Mouse (Mus musculus) MEL-GATA-1-ER (cell line): ENCODE measurements around the gene Stk11.

Source experiments
- DNase-seq: peaks from one replicate; pipeline ENCODE4 v3.0.0-alpha.2; 2012; ENCODE audit warnings: low read depth; ENCODE audit errors: extremely low read depth

The Stk11 gene

DNA sequence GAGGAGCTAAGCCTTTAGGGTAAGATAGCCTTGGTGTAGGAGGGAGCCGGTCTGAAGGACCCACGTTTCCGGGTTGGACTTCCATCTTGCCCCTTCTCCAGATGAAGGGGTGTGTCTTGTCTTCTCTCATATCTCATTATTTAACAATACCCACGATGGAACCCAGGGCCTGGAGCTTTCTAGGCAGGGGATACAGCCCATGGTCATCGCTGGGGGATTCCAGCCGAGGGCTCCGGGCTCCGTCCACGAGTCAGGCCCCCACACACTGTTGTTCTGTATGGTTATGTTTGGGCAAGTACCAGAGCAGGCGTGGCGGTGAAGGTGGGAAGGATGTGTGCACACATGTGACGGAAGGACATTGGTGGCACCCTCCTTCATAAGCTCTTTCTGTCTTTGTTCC lies 28.6 kb downstream of the Stk11 start:
- no peak for DNase-seq

DNA sequence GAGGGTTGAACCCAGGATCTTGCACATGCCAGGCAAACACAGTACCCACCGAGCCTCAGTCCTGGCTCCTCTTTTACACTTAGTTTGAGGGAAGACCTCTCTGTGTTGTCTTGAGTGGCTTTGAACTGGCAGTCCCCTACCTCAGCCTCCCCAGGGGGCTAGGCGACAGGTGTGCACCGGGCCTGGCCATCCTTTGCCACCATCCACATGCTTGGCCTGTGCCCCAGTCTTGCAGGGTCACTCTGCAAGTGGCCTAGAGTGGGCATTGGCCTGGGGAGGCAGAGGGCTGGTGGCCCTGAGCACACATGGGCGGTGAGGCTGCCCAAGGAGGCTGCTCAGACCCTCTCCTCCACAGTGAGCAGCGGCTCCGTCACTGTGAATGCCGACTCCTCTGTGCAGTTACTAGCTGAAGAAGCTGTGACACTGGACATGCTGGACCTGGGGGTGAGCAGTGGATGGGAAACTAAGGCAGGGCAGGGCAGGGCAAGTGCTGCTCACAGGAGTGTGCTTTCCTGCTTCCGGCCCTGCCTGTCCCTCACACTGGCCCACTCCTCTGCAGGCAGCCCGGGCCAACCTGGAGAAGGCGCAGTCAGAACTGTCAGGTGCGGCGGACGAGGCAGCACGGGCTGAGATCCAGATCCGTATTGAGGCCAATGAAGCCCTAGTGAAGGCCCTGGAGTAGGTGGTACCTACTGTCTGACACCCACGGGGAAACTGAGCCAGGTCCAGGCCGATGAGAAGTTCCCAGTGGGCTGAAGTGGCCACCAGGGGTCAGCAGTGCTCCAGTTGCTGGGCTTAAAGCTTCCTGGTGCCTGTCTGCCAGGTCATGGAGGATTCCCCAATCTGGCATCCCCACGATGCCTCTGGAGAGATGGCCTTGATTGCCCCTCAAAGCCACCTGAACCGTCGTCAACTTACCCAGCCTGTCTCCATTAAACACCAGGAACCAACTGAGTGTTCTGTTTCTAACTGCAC lies 29.5 kb downstream of the Stk11 start:
- no peak for DNase-seq

DNA sequence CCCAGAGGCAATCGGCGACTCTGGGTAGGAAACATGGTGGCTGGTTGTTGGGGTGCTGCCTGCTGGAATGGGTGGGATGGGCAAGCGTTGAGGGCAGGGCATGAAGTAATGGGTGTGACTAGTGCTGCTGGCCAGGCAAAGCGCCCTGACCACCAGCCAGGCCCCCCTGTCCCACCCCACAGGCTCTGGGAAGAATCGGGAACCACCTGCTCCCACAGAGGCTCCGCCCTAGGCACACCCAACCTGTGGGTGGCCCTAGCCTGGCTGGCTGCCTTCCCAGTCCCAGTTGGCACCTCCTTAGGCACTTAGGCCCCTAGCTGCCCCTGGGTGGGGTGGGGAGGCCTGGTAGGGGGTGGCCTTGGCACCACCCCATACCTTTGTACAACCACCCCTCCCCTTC lies 30.3 kb downstream of the Stk11 start:
- no peak for DNase-seq

DNA sequence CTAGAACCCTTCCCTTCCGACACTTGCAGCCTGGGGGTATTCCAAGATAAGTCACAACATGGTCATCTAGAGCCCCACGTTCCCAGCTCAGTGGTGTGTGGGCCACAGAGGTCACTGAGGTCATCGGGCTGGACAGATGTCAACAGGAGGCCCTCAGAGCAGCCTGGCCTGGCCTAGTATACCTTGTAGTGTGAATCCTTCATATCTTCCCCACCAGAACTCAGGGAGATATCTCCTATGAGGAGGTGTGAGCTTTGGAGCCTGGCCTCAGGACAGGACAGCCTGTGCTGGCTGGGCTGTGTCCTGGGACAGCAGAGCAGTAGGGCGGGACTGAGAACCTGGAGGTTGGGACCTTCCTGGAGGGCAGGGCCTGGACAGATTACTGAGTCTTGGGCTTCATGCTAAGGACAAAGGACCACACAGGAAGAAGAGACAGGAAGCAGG lies 31.0 kb downstream of the Stk11 start:
- no peak for DNase-seq

DNA sequence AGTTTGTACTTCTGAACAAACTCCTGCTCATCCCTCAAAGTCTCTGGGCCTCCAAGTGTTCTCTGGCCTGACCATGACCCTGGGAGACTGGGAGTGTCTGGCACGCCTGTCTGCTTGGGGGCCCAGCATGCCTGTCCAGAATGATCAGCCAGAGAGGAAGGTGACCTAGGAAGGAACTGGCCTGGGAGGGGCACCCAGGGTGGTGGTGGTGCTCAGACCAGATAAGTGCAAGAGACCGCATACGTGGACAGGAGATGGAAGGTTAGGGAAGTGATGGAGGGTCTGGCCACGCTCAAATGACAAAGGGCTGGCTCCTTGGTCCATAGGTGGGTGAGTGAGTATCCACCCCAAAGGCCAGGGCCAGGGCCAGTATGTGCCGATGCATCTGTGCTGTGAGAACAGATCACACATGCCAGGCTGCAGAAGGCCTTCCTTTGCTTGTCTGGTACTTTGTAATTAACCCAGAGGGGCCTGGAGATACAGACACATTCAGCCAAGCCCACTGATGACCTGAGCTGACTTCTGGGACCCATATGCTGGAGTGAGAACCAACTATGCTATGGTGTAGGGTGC lies 31.6 kb downstream of the Stk11 start:
- DNase-seq = no peak

DNA sequence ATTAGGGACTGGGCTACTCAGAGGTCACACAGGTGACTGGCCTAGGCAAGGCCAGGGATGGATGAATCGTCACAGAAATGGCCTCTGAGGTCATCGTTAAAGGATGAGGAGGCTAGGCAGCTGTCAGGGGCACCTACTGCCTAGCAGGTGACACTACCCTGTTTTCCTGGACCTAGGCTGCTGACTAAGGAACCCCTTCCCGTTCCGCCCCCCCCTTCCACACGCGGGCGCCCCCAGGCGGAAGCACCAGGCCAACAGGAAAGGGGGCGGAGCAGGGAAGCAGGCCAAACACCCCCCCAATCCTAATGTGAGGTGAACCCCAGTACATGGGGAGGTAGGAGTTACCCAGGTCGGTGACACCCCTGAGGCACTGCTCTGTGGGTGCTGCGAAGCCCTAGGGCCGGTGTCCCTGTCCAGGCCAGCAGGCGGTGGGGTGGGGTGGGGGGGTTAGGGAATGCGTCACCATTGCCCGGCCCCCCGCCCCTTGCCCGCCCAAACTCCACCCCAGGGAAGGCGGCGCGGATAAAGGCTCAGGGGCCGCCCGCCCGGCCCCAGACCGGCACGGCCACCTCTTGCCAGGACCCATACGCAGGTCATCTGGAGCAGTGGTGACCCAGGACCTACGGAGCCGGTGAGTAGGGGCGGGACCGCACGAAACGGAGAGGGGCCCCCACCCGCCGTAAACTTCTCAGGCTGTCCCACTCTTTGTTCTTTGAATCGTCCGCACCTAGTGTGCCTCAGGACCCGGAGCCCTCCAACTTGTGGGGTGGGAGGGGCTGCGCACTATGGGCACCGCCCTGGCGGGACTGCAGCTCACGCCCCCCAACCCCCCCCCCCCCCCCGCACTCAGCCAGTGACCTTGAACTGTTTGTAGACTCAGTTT lies 32.4 kb downstream of the Stk11 start, which contains the start of gene Midn:
Midn (plus strand) TSS at position 554 of the 883 bp plus-strand sequence.
- no peak for DNase-seq

DNA sequence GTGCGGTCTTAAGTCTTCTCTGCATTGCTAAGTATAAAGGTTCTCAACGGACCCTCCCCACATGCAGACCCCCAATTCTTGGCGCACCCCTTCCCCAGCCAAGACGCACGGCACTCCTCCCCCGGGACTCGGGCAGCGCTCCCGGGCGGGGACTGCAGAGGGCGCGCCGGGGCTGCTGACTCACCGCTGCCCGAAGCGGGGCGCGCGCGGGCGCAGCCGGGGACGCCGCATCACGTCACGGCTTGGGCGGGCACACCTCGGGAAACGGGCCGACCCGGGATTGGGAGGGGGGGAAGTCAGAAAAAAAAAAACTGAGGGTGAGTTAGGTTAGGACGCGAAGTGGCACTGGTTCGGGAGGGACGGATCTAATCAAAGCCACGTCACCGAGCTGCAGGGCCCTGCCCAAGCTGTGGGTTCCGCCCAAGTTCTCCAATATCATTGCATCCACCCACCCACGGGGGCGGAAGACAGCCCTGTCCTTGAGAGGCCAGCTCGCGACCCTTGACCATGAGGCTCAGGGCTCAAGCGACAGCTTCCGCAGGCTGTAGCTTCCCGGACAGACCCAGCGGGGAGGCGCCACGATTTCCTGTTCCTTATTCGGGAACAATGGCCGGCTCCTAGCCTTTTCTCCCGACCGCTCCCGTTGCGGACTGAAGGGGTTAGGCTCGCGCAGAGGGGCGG lies 33.1 kb downstream of the Stk11 start:
- DNase-seq = peak; percentile 77

DNA sequence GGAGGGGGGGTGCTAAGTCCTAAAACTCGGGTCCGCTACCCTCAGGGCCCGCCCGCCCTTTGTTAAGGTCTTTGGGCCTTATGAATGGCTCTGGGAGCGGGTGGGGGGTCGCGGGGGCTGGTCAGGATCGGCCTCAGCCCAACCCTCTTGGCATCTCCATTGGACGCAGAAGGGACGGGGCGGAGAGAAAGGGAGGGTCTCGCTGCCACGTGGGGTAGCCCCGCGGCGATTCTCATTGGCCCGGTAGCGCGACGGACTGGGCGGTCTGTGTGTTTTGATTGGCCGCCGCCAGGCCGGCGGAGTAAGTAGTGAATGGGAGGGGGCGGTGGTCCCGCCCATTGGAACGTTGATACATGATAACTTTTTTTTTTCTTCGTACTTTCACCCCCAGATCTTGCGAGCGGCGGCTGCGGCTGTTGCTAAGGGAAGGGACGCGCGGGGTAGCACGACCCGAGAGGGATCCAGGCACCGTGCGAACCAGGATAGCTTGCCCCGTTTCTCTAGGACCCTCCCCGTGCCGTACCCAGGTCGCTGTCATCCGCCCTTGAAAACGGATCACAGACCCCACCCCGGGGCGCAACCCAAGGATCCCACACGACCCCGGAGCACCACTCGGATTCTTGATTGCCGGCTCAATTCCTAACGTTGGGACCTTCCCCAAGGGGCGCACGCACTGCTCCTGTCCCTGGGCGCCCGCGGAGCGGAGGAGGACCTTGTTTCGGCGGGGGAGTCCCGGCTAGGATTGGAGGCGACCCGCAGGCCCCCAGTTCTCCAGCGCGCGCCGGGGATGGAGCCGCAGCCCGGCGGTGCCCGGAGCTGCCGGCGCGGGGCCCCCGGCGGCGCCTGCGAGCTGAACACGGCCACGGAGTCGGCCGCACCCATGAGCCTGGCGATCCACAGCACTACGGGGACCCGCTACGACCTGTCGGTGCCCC lies 34.0 kb downstream of the Stk11 start:
- peak; percentile 91 for DNase-seq

DNA sequence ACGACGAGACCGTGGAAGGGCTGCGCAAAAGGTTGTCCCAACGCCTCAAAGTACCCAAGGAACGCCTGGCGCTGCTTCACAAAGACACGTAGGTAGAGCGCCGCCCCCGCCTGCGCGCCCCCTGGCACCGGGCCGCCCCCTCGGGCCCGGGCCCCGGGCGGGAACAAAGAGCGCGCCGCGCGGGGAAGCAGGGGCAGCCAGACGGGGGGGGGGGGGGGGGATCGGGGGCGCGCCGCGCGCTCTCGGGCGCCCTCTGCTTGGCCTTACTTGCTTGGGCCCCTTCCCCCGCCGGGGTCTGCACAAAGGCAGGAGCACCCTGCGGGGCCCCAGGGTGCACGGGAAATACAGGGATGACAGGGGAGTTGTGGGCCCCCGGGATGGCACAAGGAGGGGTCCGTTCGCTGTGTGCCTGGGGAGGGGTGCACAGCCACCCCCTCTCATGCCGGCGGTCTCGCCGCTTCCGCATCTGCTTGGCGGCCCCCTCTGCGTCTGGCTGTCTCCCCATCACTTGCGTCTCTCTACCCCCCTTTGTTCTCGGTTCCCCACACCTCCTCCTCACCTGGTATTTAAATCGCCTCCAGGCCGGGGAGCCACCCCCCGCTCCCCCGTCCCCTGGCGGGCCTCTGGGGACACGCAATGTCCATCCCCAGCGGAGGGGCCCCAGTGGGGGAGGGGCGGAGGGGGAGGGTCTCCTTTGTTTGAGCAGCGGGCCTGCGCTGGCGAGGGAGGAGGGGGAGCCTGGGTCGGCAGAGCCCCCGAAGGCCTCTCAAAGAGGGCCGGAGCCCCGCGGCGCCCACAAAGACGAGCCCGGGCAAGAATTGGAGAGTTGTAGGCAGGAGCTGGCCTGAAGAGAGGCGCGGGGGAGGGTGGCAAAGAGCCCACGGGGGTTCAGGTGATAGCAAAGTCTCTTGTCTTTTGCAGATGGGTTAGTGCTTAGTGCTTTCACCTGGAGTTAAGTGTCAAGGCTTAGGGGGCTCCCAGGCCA lies 34.9 kb downstream of the Stk11 start:
- DNase-seq = no peak

DNA sequence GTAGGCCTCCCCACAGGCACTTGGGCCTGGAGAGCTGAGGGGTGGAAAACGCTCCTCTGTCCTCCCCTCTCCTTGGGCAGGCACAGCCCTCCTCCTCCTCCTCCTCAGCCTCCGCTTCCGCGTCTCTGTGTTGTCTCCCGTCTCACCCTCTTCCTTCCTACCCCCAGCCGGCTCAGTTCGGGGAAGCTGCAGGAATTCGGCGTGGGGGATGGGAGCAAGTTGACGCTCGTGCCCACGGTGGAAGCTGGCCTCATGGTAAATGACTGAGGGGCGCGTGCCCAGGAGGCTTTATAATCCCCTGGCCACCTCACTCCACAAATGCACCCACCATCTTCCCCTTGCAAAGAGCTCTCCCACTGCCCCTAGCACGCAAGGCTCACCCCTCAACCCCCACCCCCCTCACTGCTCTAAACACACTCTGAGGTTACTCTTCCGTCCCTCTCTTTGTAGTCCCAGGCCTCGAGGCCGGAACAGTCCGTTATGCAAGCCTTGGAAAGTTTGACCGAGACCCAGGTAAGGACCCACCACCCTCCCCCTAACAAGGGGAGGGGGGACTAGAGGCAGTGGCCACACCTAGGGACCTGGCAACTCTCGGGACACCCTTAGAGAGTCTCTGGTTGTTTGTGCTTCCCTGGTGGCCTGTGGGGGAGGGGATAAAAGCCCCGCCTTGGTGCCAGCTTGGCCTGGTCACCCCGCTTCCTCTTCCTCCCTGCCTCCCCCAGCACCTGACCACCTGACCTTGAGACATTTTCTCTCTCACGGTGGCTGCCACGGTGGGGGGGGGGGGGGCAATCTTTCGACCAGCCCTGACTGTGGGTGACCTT lies 35.8 kb downstream of the Stk11 start:
- no peak for DNase-seq

DNA sequence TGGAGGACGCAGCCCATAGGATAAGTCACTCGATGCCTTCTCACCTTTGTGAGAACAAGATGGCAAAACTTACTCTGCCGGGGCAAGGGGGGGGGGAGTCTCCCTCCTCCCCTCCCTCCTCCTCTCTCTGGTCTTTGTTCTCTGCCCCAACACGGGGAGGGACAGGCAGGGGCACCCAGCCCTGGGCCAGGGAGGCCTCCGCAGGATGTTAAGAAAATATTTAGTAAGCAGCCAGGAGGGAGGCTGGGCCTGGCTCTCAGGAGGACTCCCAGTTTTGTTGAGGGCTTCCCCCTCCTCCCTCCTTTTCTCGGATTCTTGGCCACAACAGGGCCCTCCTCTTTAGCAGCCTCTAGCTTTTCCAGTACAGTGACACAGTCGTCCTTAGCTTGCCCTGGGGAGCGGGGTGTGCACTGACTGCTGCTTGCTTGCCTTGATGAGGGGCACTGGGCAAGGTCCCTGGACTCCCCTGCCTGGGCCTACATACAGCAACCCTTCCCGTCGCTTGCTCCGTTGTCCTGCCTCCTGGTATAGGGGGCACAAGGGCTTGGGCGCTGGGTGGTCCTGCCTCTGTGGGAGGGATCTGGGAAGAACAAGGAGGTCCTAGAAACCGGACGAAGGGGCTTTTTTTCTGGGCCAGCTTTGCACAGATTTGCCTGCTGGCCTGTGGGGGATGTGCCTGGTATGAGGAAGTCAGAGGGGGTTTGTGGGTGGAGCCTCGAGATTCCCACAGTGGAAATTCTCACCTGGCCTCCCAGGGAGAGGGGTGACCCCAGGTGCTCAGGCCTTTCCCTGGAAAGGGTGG lies 36.7 kb downstream of the Stk11 start:
- DNase-seq = no peak

DNA sequence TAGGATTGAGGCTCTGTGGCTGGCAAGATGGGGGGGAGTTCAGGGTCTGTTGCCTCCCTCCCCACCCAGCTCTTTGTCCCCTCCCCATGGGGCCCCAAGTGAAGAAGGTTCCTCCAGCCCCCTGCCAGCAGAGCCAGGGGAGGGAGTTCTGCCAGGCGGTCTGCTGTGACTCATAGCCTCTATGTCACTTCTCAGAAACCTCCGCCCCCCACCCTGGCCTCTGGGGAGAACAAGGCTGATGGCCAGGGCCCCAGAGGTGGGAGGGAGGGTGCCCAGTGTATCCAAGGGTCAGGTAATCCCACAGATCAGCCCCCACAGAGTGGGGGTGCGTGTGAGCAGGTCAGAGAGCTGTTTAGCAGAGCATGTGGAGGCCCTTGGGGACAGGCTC lies 37.3 kb downstream of the Stk11 start:
- DNase-seq = no peak

DNA sequence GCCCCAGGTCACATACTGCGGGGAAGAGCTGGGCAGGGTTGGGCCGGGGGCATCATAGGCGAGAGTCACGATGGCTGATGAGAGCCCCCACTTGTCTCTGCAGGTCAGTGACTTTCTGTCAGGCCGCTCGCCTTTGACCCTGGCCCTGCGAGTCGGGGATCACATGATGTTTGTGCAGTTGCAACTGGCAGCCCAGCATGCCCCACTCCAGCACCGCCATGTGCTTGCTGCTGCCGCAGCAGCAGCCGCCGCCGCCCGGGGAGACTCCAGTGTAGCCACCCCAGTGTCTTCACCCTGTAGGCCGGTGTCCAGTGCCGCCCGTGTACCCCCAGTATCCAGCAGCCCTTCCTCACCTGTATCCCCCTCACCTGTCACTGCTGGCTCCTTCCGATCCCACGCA lies 38.1 kb downstream of the Stk11 start:
- DNase-seq = no peak

DNA sequence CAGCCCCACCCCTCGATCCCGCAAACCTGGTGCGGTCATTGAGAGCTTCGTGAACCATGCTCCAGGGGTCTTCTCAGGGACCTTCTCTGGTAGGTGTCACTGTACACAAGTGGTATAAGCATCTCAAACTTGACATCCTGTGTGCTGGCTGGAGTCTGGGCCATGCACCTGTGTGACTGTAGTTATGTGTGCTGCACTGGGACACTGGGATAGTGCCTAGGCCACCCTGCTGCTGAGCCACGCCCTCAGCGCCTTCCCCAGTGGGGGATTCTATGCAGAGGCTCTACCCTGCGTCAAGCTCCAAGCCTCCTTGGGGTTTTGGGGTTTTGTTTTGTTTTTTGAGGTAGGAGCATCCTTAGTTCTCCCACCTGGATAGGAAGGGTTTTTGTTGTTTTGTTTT lies 38.8 kb downstream of the Stk11 start:
- no peak for DNase-seq

DNA sequence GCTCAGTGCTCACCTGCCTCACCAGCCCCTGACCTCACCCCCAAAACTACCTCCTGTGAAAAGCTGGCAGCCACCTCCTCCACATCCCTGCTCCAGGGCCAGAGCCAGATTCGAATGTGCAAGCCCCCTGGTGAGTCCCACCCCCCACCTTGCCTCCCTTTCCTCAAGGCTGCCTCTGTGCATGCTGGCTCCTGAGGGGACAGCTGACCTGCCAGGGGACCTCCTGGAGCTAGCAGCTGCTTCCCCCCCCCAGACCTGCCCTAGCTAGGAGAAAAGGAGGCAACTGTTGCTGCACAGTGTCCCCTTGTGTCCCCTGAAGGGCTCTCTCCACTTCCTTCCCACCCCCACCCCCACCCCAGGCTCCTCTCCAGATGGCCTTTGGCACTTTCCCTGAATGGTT lies 39.7 kb downstream of the Stk11 start:
- DNase-seq = no peak

DNA sequence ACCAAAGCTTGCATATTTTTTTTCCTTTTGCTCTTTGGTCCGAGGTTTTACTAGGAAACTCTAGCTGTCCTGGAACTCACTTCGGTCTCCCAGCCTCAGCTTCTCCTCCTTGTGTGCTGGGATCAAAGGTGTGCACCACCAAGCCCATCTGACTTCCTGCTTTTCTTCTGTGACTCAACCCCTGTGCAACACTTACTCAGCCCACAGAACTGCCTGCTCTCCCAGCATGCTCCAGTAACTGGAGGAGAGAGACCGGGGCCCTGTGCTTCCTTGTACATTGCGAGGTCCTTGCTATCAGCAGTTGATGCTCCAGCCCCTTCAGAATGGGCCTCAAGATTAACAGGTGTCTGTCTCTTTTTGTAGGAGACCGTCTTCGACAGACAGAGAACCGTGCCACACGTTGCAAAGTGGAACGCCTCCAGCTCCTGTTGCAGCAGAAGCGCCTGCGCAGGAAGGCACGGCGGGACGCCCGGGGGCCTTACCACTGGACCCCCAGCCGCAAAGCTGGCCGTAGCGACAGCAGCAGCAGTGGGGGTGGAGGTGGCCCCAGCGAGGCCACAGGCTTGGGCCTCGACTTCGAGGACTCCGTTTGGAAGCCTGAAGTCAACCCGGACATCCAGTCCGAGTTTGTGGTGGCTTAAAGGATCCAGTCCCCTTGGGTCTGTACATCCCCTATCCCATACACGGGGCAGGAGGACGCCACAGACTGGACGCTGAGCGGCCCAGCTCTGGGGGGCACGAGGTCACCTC lies 40.6 kb downstream of the Stk11 start:
- DNase-seq = no peak

DNA sequence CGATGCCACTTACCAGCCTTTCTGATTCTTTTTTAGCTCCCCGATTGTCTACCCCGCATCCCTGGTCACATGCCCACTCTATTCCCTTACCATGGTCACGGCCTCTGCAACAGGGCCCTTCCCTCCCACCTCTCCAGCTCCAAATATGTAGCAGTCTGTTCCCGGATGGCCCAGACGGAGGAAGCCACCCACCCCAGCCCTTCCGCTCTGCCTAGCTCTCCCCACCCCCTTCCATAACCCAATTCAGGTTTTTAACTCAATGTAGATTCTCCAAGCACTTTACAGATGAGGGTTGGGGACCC lies 41.1 kb downstream of the Stk11 start:
- no peak for DNase-seq
